Mouse (Mus musculus) brain, embryonic 14.5 days (tissue): Measurements from ENCODE around the gene Cblb.

Source experiments
- CTCF ChIP-seq: fragments of 200-500 bp; IDR thresholded peaks from 2 replicates; pipeline ENCODE4 v1.5.1; 2012; ENCODE audit warnings: inconsistent platforms, mild to moderate bottlenecking, moderate library complexity, borderline replicate concordance; ENCODE audit not compliant: insufficient read depth, insufficient read length; ENCODE audit errors: extremely low read depth
- POLR2A ChIP-seq: fragments of 200-500 bp; IDR thresholded peaks from 2 replicates; pipeline ENCODE4 v1.6.1; 2012; ENCODE audit warnings: mild to moderate bottlenecking, inconsistent platforms, borderline replicate concordance; ENCODE audit not compliant: poor library complexity, insufficient read depth, insufficient read length, severe bottlenecking; ENCODE audit errors: extremely low read depth

GRCm38 (mm10) chr16:52070128-52070527 lies 39.1 kb downstream of the Cblb start:
- TF ChIP-seq CTCF (no peak), POLR2A (no peak)
